Mouse (Mus musculus) liver, postnatal 0 days (tissue): Measurements from ENCODE around the gene Immp2l.

Experiments used
- CTCF ChIP-seq: sonication (generic); IDR thresholded peaks from 2 replicates; pipeline ENCODE4 v1.5.1; 2016; ENCODE audit warnings: antibody characterized with exemption, low read depth
- EP300 ChIP-seq: IDR thresholded peaks from 2 replicates; pipeline ENCODE4 v1.6.1; 2016; ENCODE audit warnings: antibody characterized with exemption, low read depth, mild to moderate bottlenecking

DNA sequence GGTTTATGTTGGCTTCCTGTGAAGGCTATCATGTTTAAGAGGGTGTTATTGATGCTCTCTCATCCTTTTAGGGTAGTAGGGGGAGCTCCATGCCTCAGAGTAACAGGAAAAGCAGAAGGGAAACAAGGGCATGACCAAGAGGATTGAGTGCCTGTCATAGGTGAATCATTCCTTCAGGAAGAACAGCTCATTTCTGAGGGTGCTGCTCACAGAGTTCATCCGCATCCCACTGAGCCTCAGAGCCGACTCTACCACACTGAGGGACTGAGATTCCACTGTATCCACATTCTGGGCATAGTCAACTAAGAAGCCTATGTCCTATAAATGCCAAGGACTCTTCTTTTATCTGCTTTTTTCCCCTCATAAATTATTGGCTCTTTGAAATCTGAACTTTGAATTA lies 497.8 kb downstream of the Immp2l start:
- no peak for TF ChIP-seq CTCF
- TF ChIP-seq EP300 = no peak
